Mouse (Mus musculus) forebrain, embryonic 11.5 days (tissue): ENCODE measurements around the gene Nfkbil1. TPM values are rescaled to one million over a fixed set of nuclear protein-coding genes. Genes with fewer than 3 reads are reported as not detected.

ENCODE experiments used
- ATAC-seq: fragments of 200-750 bp; cut with Nextera tagmentation; replicated peaks from 2 replicates; pipeline ENCODE4 v1.8.0; 2017; ENCODE audit warnings: moderate TSS enrichment; ENCODE audit not compliant: low FRiP score
- DNase-seq: peaks from one replicate; pipeline ENCODE4 v3.0.0-alpha.2; 2017; ENCODE audit warnings: low spot score
- H3K27ac ChIP-seq: fragments of 300-500 bp; sonication (generic); 2 replicates; pipeline ENCODE4 v1.5.1; 2014; ENCODE audit warnings: low read depth, low read length
- H3K27me3 ChIP-seq: fragments of 300-500 bp; sonication (generic); 2 replicates; pipeline ENCODE4 v1.6.1; 2014; ENCODE audit warnings: mild to moderate bottlenecking, low read length, mixed read lengths; ENCODE audit not compliant: control insufficient read depth, insufficient read depth
- H3K36me3 ChIP-seq: fragments of 300-500 bp; sonication (generic); 2 replicates; pipeline ENCODE4 v1.6.1; 2014; ENCODE audit warnings: mild to moderate bottlenecking, low read length, moderate library complexity, mixed read lengths; ENCODE audit not compliant: control insufficient read depth, insufficient read depth
- H3K4me1 ChIP-seq: fragments of 300-500 bp; sonication (generic); replicated peaks from 2 replicates; pipeline ENCODE4 v1.6.1; 2014; ENCODE audit warnings: low read length, mixed read lengths; ENCODE audit not compliant: control insufficient read depth, insufficient read depth
- H3K4me2 ChIP-seq: fragments of 300-500 bp; sonication (generic); 2 replicates; pipeline ENCODE4 v1.6.1; 2014; ENCODE audit warnings: low read depth, mild to moderate bottlenecking, low read length, moderate library complexity, mixed read lengths; ENCODE audit not compliant: severe bottlenecking
- H3K4me3 ChIP-seq: fragments of 300-500 bp; sonication (generic); 2 replicates; pipeline ENCODE4 v1.5.1; 2014; ENCODE audit warnings: low read depth, low read length
- H3K9ac ChIP-seq: fragments of 300-500 bp; sonication (generic); 2 replicates; pipeline ENCODE4 v1.6.1; 2014; ENCODE audit warnings: low read length
- H3K9me3 ChIP-seq: fragments of 300-500 bp; sonication (generic); 2 replicates; pipeline ENCODE4 v1.6.1; 2016; ENCODE audit warnings: low read length, mixed read lengths; ENCODE audit not compliant: control insufficient read depth
- WGBS: fragments of 180-500 bp; shearing (Covaris S2); extraction: QIAGEN DNeasy Blood & Tissue Kit; methylation state at CpG from one replicate; pipeline ENCODE4 v1.1.7; 2014; 5-methylcytosine and 5-hydroxymethylcytosine counted together
- polyA plus RNA-seq: library from polyadenylated mRNA; unstranded; fragments of >200 nt; fragmentation: Nextera tagmentation; extraction: Ambion mirVana; gene quantifications from 2 replicates; pipeline ENCODE4 v1.2.1, GENCODE M21; 2014

Gene Nfkbil1
- polyA plus RNA-seq = 4.3 and 5.5 TPM in 2 replicates

DNA sequence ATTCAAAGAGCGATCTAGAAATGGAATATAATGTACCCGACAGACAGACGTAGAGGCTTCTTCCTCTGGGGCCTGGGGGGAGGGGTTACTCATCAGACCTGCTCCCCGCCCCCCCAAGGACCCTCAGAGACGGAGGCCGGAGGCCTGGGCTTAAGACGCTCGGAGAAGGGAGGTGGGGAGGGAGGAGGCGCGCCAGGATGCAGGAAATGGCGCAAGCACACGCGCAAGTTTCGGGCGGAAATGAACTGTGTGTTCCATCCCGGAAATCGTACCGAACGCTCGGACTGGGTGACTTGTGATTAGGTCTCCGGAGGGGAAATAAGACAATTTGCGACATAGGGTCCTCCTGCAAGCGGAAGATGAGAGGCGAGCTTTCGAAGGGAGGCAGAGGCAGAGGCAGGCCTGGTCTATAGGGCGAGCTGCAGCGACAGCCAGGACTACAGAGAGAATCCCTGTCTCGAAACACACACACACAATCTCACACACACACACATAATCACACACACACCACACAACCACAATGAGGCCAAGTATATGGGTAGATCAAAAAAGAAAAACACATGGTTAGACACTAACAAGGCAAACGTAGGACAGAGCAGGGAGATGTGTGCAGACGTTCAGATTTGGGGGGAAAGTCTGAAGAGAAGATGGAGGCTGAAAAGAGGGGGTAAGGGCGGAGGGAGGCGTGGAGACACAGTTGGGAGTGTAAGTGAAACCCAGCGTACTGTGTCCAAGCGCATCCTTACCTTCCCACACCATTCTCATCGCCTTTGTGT is at the start of gene Nfkbil1:
TSS of gene Nfkbil1 (minus strand) at position 179 of the 776 bp plus-strand sequence.
- H3K4me2 ChIP-seq = peak within 1 kb of the TSS; percentile 82
- peak; percentile 78 for ATAC-seq
- DNase-seq = peak; percentile 92
- H3K27me3 ChIP-seq = no peaks in the 10 kb centered on the region
- peak within 1 kb of the TSS; percentile 91 for H3K27ac ChIP-seq
- WGBS = under 1% methylated on average over 35 of the region's 35 CpGs
- no peaks in the 10 kb centered on the region; the same call in 1 of the 2 replicates for H3K36me3 ChIP-seq
- peak within 1 kb of the TSS; percentile 93 for H3K9ac ChIP-seq
- H3K4me3 ChIP-seq = peak within 1 kb of the TSS; percentile 55
- H3K4me1 ChIP-seq = peaks cover 5% of the 10 kb centered on the region; the same call in 1 of the 2 replicates
- no peaks in the 10 kb centered on the region for H3K9me3 ChIP-seq

DNA sequence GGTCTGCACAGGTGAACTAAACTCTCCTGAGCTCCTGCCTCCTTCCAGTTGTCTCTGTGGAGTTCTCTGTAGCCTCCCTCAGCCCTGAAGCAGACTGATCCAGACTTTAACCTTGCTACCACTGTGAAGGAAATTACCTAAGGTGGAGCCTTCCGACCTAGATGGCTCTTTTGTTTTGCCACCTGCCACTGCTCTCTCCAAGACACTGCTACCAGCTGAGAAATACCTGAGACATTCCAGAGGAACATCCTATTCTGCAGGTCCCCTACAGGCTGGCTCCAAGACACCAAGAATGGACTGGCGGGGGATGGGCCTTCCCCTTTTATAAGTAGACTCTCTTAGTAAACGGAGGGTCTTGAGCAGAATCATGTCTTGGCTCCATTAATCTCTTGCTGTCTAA is 44.7 kb upstream of the Nfkbil1 start:
- H3K4me3 ChIP-seq = no peak overlapping the region
- H3K4me2 ChIP-seq = no peak overlapping the region
- no peaks in the 10 kb centered on the region for H3K9me3 ChIP-seq
- no peak for ATAC-seq
- WGBS = 84% methylated on average over 3 of the region's 3 CpGs
- H3K36me3 ChIP-seq = no peaks in the 10 kb centered on the region
- no peak for DNase-seq
- H3K4me1 ChIP-seq = no peaks in the 10 kb centered on the region
- peaks cover 3% of the 10 kb centered on the region; the same call in 1 of the 2 replicates for H3K27me3 ChIP-seq
- no peak overlapping the region for H3K27ac ChIP-seq
- H3K9ac ChIP-seq = no peak overlapping the region

DNA sequence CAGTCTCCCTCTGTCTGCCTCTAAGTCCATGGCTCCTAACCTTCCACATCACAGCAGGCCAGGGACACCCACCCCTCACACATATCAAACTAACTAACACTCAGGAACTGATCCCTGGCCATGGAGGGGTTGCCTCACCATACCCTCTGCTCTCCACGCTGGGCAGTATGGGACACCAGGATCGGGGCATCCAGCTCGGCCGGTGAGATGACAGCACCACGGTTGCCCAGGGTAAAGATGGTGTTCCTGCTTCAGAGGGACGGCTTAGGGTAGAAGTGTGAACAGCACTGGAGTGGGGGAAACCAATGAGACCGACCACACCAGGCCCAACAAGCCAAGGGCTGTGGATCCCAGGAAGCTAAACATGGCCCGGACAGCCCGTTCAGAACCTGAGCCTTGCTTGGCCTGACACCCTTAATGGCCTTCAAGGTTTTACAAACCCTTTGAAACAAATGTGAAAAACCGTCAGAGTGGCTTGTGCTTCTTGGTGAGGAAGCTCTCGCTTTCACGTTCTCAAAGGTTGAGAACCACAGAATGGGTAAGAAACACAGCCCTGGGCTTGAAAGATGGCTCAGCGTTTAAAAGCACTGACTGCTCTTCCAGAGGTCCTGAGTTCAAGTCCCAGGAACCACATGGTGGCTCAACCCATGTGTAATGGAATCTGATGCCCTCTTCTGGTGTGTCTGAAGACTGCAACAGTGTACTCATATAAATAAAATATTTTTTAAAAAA is 43.5 kb upstream of the Nfkbil1 start:
- Histone ChIP-seq H3K4me2 (no peak overlapping the region), H3K4me1 (no peaks in the 10 kb centered on the region), H3K36me3 (no peaks in the 10 kb centered on the region), H3K9me3 (no peaks in the 10 kb centered on the region), H3K27ac (no peak overlapping the region), H3K4me3 (no peak overlapping the region), H3K27me3 (peaks cover 3% of the 10 kb centered on the region; the same call in 1 of the 2 replicates), H3K9ac (no peak overlapping the region)
- ATAC-seq (no peak), DNase-seq (no peak)
- WGBS = 85% methylated on average over 13 of the region's 13 CpGs

DNA sequence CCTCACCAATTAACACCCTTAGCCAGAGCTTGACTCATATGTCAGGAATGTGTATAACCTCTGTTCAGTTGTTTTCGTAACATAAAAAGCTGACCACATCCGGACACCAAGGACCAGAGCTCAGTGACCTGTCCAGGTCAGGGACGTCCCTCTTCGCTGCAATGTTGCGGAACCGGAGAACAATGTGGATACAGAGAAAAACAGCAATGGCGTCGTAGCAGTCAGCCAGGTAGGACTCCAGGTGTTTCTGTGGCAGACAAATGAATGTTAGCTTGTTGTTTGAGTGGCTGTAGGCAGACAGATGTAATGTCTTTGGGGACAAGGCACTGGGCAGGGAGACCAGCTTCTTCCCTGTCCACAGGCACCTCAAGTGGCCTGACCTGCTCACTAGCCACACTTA is 42.5 kb upstream of the Nfkbil1 start:
- DNase-seq (no peak), ATAC-seq (no peak)
- Histone ChIP-seq H3K27ac (no peak overlapping the region), H3K36me3 (no peaks in the 10 kb centered on the region), H3K9me3 (no peaks in the 10 kb centered on the region), H3K4me2 (no peak overlapping the region), H3K9ac (no peak overlapping the region), H3K4me3 (no peak overlapping the region), H3K27me3 (peaks cover 3% of the 10 kb centered on the region; the same call in 1 of the 2 replicates), H3K4me1 (no peaks in the 10 kb centered on the region)
- WGBS = 88% methylated on average over 8 of the region's 8 CpGs

DNA sequence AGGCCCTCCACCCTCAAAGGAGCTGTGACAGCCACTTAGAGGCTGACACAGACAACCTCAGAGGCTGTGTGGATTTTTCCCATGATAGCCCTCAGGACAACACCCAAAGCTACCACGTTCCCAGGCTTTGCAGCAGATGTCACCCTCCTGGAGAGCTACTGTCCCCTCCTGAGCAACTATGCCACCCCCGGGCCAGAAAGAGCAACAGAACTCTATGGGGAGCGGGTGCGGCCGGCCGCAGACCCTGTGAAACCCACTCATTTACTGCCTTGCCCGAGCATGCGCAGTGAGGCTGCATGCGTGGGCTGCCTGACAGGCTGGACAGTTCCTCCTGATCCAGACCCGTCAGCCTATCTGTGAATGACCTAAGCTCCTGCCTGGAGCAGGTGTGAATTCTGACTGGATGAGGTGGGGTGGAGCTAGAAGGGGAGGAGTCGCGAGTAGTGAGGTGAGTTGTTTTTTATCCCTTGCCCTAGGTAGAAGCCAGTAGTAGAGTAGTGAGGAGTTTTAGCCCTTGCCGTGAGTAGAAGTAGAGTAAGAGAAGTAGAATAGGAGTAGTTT is 40.8 kb upstream of the Nfkbil1 start:
- H3K36me3 ChIP-seq = no peaks in the 10 kb centered on the region
- ATAC-seq (no peak), DNase-seq (no peak)
- H3K27ac ChIP-seq = no peak overlapping the region
- H3K27me3 ChIP-seq = peaks cover 3% of the 10 kb centered on the region; the same call in 1 of the 2 replicates
- no peaks in the 10 kb centered on the region for H3K4me1 ChIP-seq
- 21% methylated on average over 13 of the region's 13 CpGs for WGBS
- no peak overlapping the region for H3K4me3 ChIP-seq
- no peaks in the 10 kb centered on the region for H3K9me3 ChIP-seq
- H3K4me2 ChIP-seq = no peak overlapping the region
- H3K9ac ChIP-seq = no peak overlapping the region

DNA sequence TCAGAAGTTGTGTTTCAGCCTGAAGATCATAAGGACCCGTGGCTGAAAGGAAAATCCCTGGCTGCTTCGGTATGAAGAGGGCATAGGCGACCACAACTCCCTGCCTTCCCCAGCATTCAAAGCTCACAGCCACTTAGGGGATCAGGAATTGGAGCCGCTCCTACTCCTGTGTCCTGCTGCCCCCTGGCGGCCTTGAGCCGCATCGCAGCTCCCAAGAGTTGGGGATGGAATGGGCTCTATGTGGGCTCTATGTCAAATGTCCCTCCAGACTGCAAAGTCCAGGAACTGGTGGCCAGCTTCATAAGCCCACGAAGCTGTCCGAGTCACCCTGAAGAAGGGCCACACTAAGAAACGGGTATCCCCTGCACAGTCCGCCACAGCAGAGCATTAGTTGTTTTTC is 39.2 kb upstream of the Nfkbil1 start:
- Histone ChIP-seq H3K4me3 (no peak overlapping the region), H3K9ac (no peak overlapping the region), H3K9me3 (no peaks in the 10 kb centered on the region), H3K4me1 (no peaks in the 10 kb centered on the region), H3K27me3 (peaks cover 3% of the 10 kb centered on the region; the same call in 1 of the 2 replicates), H3K4me2 (no peak overlapping the region), H3K36me3 (no peaks in the 10 kb centered on the region), H3K27ac (no peak overlapping the region)
- peak; percentile 88 for DNase-seq
- WGBS = 7% methylated on average over 11 of the region's 11 CpGs
- peak; percentile 55; the same call in 1 of the 2 replicates for ATAC-seq

DNA sequence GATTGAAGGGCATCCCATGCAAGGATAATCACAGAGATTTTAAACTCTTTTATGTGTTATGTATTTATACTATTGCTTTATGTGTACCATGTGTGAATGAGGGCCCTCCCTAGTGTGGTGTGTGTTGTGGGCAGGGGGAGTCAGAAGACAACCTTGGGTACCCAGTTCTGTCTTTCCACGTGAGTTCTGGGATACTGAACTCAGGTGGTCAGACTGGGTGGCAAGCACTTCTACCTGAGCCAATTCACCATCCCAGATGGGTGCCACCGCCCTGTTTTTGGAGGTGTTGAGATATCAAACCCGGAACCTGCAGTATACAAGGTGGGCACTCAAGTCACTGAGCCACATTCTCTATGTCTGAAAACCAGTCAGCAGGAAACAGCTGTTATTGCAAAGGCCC is 36.7 kb upstream of the Nfkbil1 start:
- no peaks in the 10 kb centered on the region for H3K4me1 ChIP-seq
- H3K36me3 ChIP-seq = no peaks in the 10 kb centered on the region
- DNase-seq = no peak
- no peak overlapping the region for H3K4me3 ChIP-seq
- no peak overlapping the region for H3K4me2 ChIP-seq
- no peak for ATAC-seq
- no peaks in the 10 kb centered on the region for H3K9me3 ChIP-seq
- no peak overlapping the region for H3K9ac ChIP-seq
- no peak overlapping the region for H3K27ac ChIP-seq
- peaks cover 3% of the 10 kb centered on the region; the same call in 1 of the 2 replicates for H3K27me3 ChIP-seq
- 75% methylated on average over 3 of the region's 3 CpGs for WGBS

DNA sequence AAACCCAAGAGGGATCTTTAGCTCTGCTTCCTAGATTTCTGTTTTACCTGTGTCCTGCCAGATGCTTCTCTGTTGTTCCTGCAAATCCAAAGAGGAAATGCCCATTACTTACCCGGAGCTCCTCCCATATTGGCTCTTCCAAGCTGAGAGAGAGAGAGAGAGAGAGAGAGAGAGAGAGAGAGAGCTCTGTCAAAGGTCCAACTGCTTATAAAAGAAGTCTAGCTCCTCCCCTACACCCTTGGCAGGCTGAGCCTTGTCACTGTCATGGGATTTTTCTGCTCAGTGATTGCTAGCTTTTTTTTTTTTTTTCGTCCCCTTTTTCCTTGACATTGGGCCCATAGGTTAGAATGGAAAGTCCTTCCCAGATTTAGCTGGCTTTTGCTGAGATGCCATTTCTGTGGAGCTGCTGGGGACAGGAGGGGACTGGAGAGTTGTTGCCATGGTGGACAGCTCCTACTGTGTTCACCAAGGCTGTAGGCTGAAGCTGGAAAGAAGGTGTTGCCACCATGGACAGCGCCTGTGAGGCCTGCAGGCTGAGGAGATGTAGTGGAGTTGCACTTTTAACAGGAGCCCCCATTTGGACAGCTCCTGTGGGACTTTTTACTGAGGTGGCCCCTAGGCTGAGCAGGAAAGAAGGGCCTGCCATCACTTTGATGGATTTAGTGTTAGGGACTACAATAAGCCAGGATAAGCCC is 34.2 kb upstream of the Nfkbil1 start:
- H3K27me3 ChIP-seq = no peaks in the 10 kb centered on the region
- H3K9me3 ChIP-seq = no peaks in the 10 kb centered on the region
- H3K4me1 ChIP-seq = no peaks in the 10 kb centered on the region
- ATAC-seq = no peak
- no peak overlapping the region for H3K4me3 ChIP-seq
- no peak overlapping the region for H3K27ac ChIP-seq
- H3K9ac ChIP-seq = no peak overlapping the region
- no peak overlapping the region for H3K4me2 ChIP-seq
- peak; percentile 68 for DNase-seq
- WGBS = 20% methylated on average over 3 of the region's 3 CpGs
- no peaks in the 10 kb centered on the region for H3K36me3 ChIP-seq
